ENCODE assay signal across 21 mouse cellular contexts in the genomic region with DNA sequence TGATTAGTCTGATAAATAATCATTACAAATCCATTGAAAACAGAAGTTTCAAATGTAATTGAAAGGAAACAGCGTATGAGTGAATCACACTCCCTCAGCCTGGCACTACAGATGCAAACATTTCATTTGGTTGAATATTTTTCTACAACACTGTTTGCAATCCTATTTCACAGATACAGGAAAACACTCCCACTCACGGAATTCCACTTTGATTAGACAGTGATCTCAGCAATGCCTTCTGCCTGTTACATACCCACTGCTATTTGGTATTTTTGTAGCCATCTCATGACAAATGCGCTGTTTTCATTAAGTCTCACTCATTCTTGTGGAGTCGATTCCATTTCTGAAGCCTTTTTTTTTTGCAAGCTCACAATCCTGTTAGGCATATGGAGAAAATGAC.
DNase-seq lines count a peak whose midpoint lies in the region; ATAC-seq lines count a peak whose summit lies in the region.
"Had no signal": no experiment of that assay in that cellular context is flagged by ENCODE, and none has a peak within 500 bp of the region (broad histone marks: within the 10 kb centered on the region; RNA-seq: fewer than 3 reads in every experiment).

No protein-coding gene starts in this region.

- WGBS in forebrain, embryonic 14.5 days, result 84% methylated on average over 4 of the region's 4 CpGs

- ATAC-seq in cerebellum, adult (ENCODE audit: insufficient number of reproducible peaks, low FRiP score, low TSS enrichment), result no peak
- no peak for ATAC-seq in forebrain, embryonic 14.5 days
- ATAC-seq: activated CD4-positive, CD25-positive, alpha-beta regulatory T cell, adult 4 months; Patski had no signal

- no peaks in the 10 kb centered on the region for H3K4me1 ChIP-seq in forebrain, embryonic 14.5 days (ENCODE audit: control insufficient read depth, insufficient read depth, low read length)
- H3K4me1 ChIP-seq: embryonic facial prominence, embryonic 15.5 days; forebrain, embryonic 12.5 days; heart, embryonic 12.5 days; hindbrain, embryonic 15.5 days had no signal

- H3K27me3 ChIP-seq in forebrain, embryonic 14.5 days (replicated peaks; ENCODE audit: control insufficient read depth, insufficient read depth, low read length), result no peaks in the 10 kb centered on the region
- H3K27me3 ChIP-seq: embryonic facial prominence, embryonic 15.5 days; forebrain, embryonic 12.5 days; heart, embryonic 12.5 days; hindbrain, embryonic 15.5 days; Patski had no signal

- H3K9ac ChIP-seq in forebrain, embryonic 14.5 days (ENCODE audit: low read length), result no peak overlapping the region
- H3K9ac ChIP-seq: embryonic facial prominence, embryonic 15.5 days; forebrain, embryonic 12.5 days; heart, embryonic 12.5 days; hindbrain, embryonic 15.5 days had no signal

- H3K36me3 ChIP-seq in forebrain, embryonic 14.5 days (ENCODE audit: control insufficient read depth, insufficient read depth, low read length), result no peaks in the 10 kb centered on the region
- H3K36me3 ChIP-seq: embryonic facial prominence, embryonic 15.5 days; forebrain, embryonic 12.5 days; heart, embryonic 12.5 days; hindbrain, embryonic 15.5 days had no signal

- H3K27ac ChIP-seq in forebrain, embryonic 14.5 days (ENCODE audit: low read depth, low read length), result no peak overlapping the region
- H3K27ac ChIP-seq: embryonic facial prominence, embryonic 15.5 days; forebrain, embryonic 12.5 days; hindbrain, embryonic 15.5 days had no signal

- no peak overlapping the region for H3K4me3 ChIP-seq in forebrain, embryonic 14.5 days (ENCODE audit: low read depth, low read length)
- H3K4me3 ChIP-seq: embryonic facial prominence, embryonic 15.5 days; forebrain, embryonic 12.5 days; heart, embryonic 12.5 days; hindbrain, embryonic 15.5 days had no signal

- no peaks in the 10 kb centered on the region for H3K9me3 ChIP-seq in forebrain, embryonic 14.5 days (replicated peaks; ENCODE audit: control insufficient read depth, low read length)
- H3K9me3 ChIP-seq: embryonic facial prominence, embryonic 15.5 days; forebrain, embryonic 12.5 days; heart, embryonic 12.5 days; hindbrain, embryonic 15.5 days had no signal

- DNase-seq in frontal cortex, postnatal 36 days (ENCODE audit: low spot score in 2 of 2), result peak; percentile 1 to 8
- DNase-seq in frontal cortex, postnatal 25 days (ENCODE audit: low spot score in 2 of 2), result no peak
- peak; percentile 2 to 3 for DNase-seq in left cerebral cortex, postnatal 25 days (ENCODE audit: low spot score in 2 of 2)
- no peak for DNase-seq in left cerebral cortex, adult 18-20 months (ENCODE audit: low spot score in 2 of 2)
- DNase-seq in brain, adult 2 months (ENCODE audit: low read depth, low spot score), result peak; percentile 54
- peak; percentile 8 for DNase-seq in layer of hippocampus, adult 9-10 months (ENCODE audit: low spot score)
- no peak for DNase-seq in forebrain, embryonic 14.5 days (ENCODE audit: low spot score)
- DNase-seq: adrenal gland, postnatal 14 days; cerebellum, adult 11 months; cerebellum, adult 8-10 months; cerebellum, postnatal 14 days; embryo, embryonic 11 days; gastrocnemius, postnatal 14 days; heart, postnatal 36 days had no signal

- intact Hi-C loops in left cerebral cortex, postnatal 25 days (cut with DNase I), result no loop called here

- no peak overlapping the region for H3K4me2 ChIP-seq in forebrain, embryonic 14.5 days (ENCODE audit: low read length)
- H3K4me2 ChIP-seq: embryonic facial prominence, embryonic 15.5 days; forebrain, embryonic 12.5 days; heart, embryonic 12.5 days; hindbrain, embryonic 15.5 days had no signal

Comparison
In these comparisons a context has a peak if more than half of its experiments do, and no peak if none do; other contexts are left out.
1. DNase-seq: peak in frontal cortex, postnatal 36 days (2 of 2), left cerebral cortex, postnatal 25 days (2 of 2), brain, adult 2 months (single experiment) and layer of hippocampus, adult 9-10 months (single experiment); none in frontal cortex, postnatal 25 days (0 of 2), left cerebral cortex, adult 18-20 months (0 of 2) and forebrain, embryonic 14.5 days (single experiment).